Mouse (Mus musculus) MEL (cell line): ENCODE measurements at regions not wholly inside any gene's neighbourhood (a gene's known extent, or its start where the extent isn't known, plus 50 kb on each side); places are given as distances from the start of the nearest gene placed in this dataset.

Experiments
- DNase-seq: peaks from one replicate; pipeline ENCODE4 v3.0.0; 2011; ENCODE audit warnings: low read depth, low spot score
- H3K27ac ChIP-seq: 2 replicates; pipeline ENCODE4 v1.5.1; 2012; ENCODE audit warnings: low read depth, mild to moderate bottlenecking, control low read depth, low read length, moderate library complexity; ENCODE audit not compliant: control insufficient read depth
- H3K27me3 ChIP-seq, 2 experiments: fragments of 150-350 bp in 1 of 2; sonication (generic) in 1 of 2; 2 replicates each; pipeline ENCODE4 v1.6.1; 2012; ENCODE audit warnings: low read length in 2 of 2, mild to moderate bottlenecking in 2 of 2, improper control_type of control experiment in 1 of 2, moderate library complexity in 1 of 2; ENCODE audit not compliant: insufficient read depth in 2 of 2, control insufficient read depth in 1 of 2
- H3K36me3 ChIP-seq, 2 experiments: 2 replicates each; pipeline ENCODE4 v1.6.1; 2012 to 2014; ENCODE audit warnings: low read length in 2 of 2, improper control_type of control experiment in 1 of 2, inconsistent platforms in 1 of 2, mild to moderate bottlenecking in 1 of 2; ENCODE audit not compliant: insufficient read depth in 2 of 2, control insufficient read depth in 1 of 2
- H3K4me1 ChIP-seq, 2 experiments: fragments of 150-350 bp in 1 of 2; sonication (generic) in 1 of 2; 2 replicates each; pipeline ENCODE4 v1.6.1; 2012; ENCODE audit warnings: low read length in 2 of 2, improper control_type of control experiment in 1 of 2, mild to moderate bottlenecking in 1 of 2; ENCODE audit not compliant: insufficient read depth in 2 of 2, control insufficient read depth in 1 of 2
- H3K4me3 ChIP-seq, 2 experiments: fragments of 150-350 bp in 1 of 2; sonication (generic) in 1 of 2; 2 replicates each; pipeline ENCODE4 v1.5.1; 2012; ENCODE audit warnings: low read depth in 2 of 2, low read length in 2 of 2, mild to moderate bottlenecking in 2 of 2, moderate library complexity in 2 of 2, control low read depth in 1 of 2, improper control_type of control experiment in 1 of 2; ENCODE audit not compliant: control insufficient read depth in 1 of 2, insufficient read depth in 1 of 2
- H3K79me2 ChIP-seq: 2 replicates; pipeline ENCODE4 v1.6.1; 2012; ENCODE audit warnings: mild to moderate bottlenecking, low read length, moderate library complexity; ENCODE audit not compliant: control insufficient read depth, poor library complexity, insufficient read depth
- H3K9ac ChIP-seq: 2 replicates; pipeline ENCODE4 v1.6.1; 2012; ENCODE audit warnings: low read depth, mild to moderate bottlenecking, control low read depth, low read length, moderate library complexity; ENCODE audit not compliant: control insufficient read depth, poor library complexity, severe bottlenecking
- H3K9me3 ChIP-seq: fragments of 150-350 bp; sonication (generic); replicated peaks from 2 replicates; pipeline ENCODE4 v1.6.1; 2012; ENCODE audit warnings: mild to moderate bottlenecking, low read length, improper control_type of control experiment, moderate library complexity; ENCODE audit not compliant: insufficient read depth
- CHD1 ChIP-seq: IDR thresholded peaks from 2 replicates; pipeline ENCODE4 v1.6.1; 2012; ENCODE audit warnings: low read depth, mild to moderate bottlenecking, inconsistent platforms, low read length, improper control_type of control experiment
- CTCF ChIP-seq, 3 experiments: IDR thresholded peaks in 2 of 3; conservative IDR thresholded peaks in 1 of 3; 2 replicates each; pipeline ENCODE4 v1.5.1; 2011 to 2012; ENCODE audit warnings: low read length in 3 of 3, low read depth in 2 of 3, mild to moderate bottlenecking in 2 of 3, improper control_type of control experiment in 1 of 3, inconsistent platforms in 1 of 3, mixed read lengths in 1 of 3, moderate library complexity in 1 of 3; ENCODE audit not compliant: control insufficient read depth in 1 of 3, insufficient read depth in 1 of 3, poor library complexity in 1 of 3, severe bottlenecking in 1 of 3
- ELF1 ChIP-seq: IDR thresholded peaks from 2 replicates; pipeline ENCODE4 v1.6.1; 2014; ENCODE audit warnings: low read depth, mild to moderate bottlenecking, inconsistent platforms, low read length, improper control_type of control experiment, moderate library complexity
- EP300 ChIP-seq, 2 experiments: IDR thresholded peaks; 2 replicates each; pipeline ENCODE4 v1.6.1; 2011; ENCODE audit warnings: improper control_type of control experiment in 2 of 2, low read length in 2 of 2, low read depth in 1 of 2, mild to moderate bottlenecking in 1 of 2
- HCFC1 ChIP-seq: IDR thresholded peaks from 2 replicates; pipeline ENCODE4 v1.6.1; 2012; ENCODE audit warnings: low read depth, mild to moderate bottlenecking, inconsistent platforms, low read length, improper control_type of control experiment, moderate library complexity
- MAFK ChIP-seq: IDR thresholded peaks from 2 replicates; pipeline ENCODE4 v1.6.1; 2011; ENCODE audit warnings: low read depth, mild to moderate bottlenecking, low read length, improper control_type of control experiment, borderline replicate concordance
- MAZ ChIP-seq: IDR thresholded peaks from 2 replicates; pipeline ENCODE4 v1.6.1; 2012; ENCODE audit warnings: low read depth, mild to moderate bottlenecking, inconsistent platforms, low read length, improper control_type of control experiment
- MXI1 ChIP-seq: IDR thresholded peaks from 2 replicates; pipeline ENCODE4 v1.6.1; 2011; ENCODE audit warnings: mild to moderate bottlenecking, low read depth, low read length, improper control_type of control experiment
- POLR2A ChIP-seq, 2 experiments: IDR thresholded peaks; 2 replicates each; pipeline ENCODE4 v1.6.1; 2011 to 2012; ENCODE audit warnings: low read length in 2 of 2, mild to moderate bottlenecking in 2 of 2, control low read depth in 1 of 2, improper control_type of control experiment in 1 of 2, low read depth in 1 of 2, moderate library complexity in 1 of 2; ENCODE audit not compliant: control insufficient read depth in 1 of 2, insufficient read depth in 1 of 2, poor library complexity in 1 of 2
- POLR2AphosphoS2 ChIP-seq: IDR thresholded peaks from 2 replicates; pipeline ENCODE4 v1.6.1; 2011; ENCODE audit warnings: low read length, improper control_type of control experiment
- POLR2AphosphoS5 ChIP-seq: IDR thresholded peaks from 2 replicates; pipeline ENCODE4 v1.6.1; 2012; ENCODE audit warnings: low read depth, borderline replicate concordance, mild to moderate bottlenecking, inconsistent platforms, low read length, moderate library complexity, mixed read lengths
- RAD21 ChIP-seq: IDR thresholded peaks from 2 replicates; pipeline ENCODE4 v1.6.1; 2011; ENCODE audit warnings: mild to moderate bottlenecking, low read depth, low read length, improper control_type of control experiment
- SMC3 ChIP-seq: IDR thresholded peaks from 2 replicates; pipeline ENCODE4 v1.6.1; 2011; ENCODE audit warnings: low read depth, low read length, improper control_type of control experiment
- UBTF ChIP-seq: IDR thresholded peaks from 2 replicates; pipeline ENCODE4 v1.6.1; 2012; ENCODE audit warnings: low read depth, mild to moderate bottlenecking, inconsistent platforms, low read length, improper control_type of control experiment, moderate library complexity, borderline replicate concordance; ENCODE audit not compliant: insufficient read depth
- USF2 ChIP-seq, 2 experiments: IDR thresholded peaks; 2 replicates each; pipeline ENCODE4 v1.6.1; 2011 to 2012; ENCODE audit warnings: improper control_type of control experiment in 2 of 2, low read length in 2 of 2, borderline replicate concordance in 1 of 2, inconsistent platforms in 1 of 2, low read depth in 1 of 2, mild to moderate bottlenecking in 1 of 2; ENCODE audit not compliant: insufficient read depth in 1 of 2
- ZC3H11A ChIP-seq: IDR thresholded peaks from 2 replicates; pipeline ENCODE4 v1.6.1; 2012; ENCODE audit warnings: low read depth, mild to moderate bottlenecking, inconsistent platforms, low read length, improper control_type of control experiment
- ZMIZ1 ChIP-seq: IDR thresholded peaks from 2 replicates; pipeline ENCODE4 v1.6.1; 2012; ENCODE audit warnings: low read depth, mild to moderate bottlenecking, inconsistent platforms, low read length, improper control_type of control experiment, moderate library complexity
- ZNF384 ChIP-seq: IDR thresholded peaks from 2 replicates; pipeline ENCODE4 v1.6.1; 2012; ENCODE audit warnings: low read depth, mild to moderate bottlenecking, inconsistent platforms, low read length, improper control_type of control experiment

DNA sequence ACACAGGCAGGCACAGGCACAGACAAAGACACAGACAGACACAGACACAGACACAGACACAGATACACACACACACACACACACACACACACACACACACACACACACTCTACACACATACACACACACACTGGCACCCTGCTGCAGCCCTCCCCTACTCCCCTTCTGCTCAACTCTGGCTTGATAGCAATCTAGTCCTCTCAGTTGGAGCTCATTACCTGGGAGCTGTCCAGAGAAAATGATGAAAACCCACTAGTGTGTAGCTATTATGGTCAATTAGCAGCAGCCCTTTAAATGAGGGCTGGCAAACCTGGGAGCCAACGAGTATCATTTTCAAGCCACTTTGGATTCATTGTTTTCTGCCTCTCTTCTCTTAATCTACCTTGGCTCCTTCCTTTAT lies 157.8 kb downstream of the C1d start:
- no peak overlapping the region for H3K4me3 ChIP-seq
- H3K9me3 ChIP-seq, result no peaks in the 10 kb centered on the region
- H3K4me1 ChIP-seq, result no peaks in the 10 kb centered on the region
- H3K27ac ChIP-seq, result no peak overlapping the region
- no peaks in the 10 kb centered on the region for H3K36me3 ChIP-seq
- H3K27me3 ChIP-seq, result peaks cover 0 to 3% of the 10 kb centered on the region in 2 experiments; a peak in 1 of 4 replicates
- no peak for TF ChIP-seq UBTF
- TF ChIP-seq MAZ, result no peak
- TF ChIP-seq POLR2AphosphoS2, result no peak
- TF ChIP-seq HCFC1, result no peak
- no peak for TF ChIP-seq ZNF384
- TF ChIP-seq MXI1, result no peak
- no peak for TF ChIP-seq POLR2A (IDR thresholded peaks at IDR 0.05; ENCODE audit: control insufficient read depth in 1 of 2, insufficient read depth in 1 of 2, low read depth in 1 of 2, low read length in 2 of 2, poor library complexity in 1 of 2)
- TF ChIP-seq SMC3, result no peak
- TF ChIP-seq POLR2AphosphoS5, result no peak
- TF ChIP-seq ELF1, result no peak
- TF ChIP-seq CHD1, result no peak
- no peak for TF ChIP-seq EP300 (IDR thresholded peaks at IDR 0.05; ENCODE audit: low read depth in 1 of 2, low read length in 2 of 2)
- TF ChIP-seq RAD21, result no peak
- TF ChIP-seq, all 39 proteins: peak for 0
- H3K9ac ChIP-seq, result no peak overlapping the region
- no peak for DNase-seq
- no peaks in the 10 kb centered on the region for H3K79me2 ChIP-seq

- H3K36me3 ChIP-seq, result no peaks in the 10 kb centered on the region
- H3K4me3 ChIP-seq, result no peak overlapping the region
- no peaks in the 10 kb centered on the region for H3K4me1 ChIP-seq
- no peaks in the 10 kb centered on the region for H3K9me3 ChIP-seq
- no peak overlapping the region for H3K27ac ChIP-seq
- DNase-seq, result no peak
- no peaks in the 10 kb centered on the region for H3K79me2 ChIP-seq
- no peak overlapping the region for H3K9ac ChIP-seq
- TF ChIP-seq UBTF (no peak), POLR2AphosphoS5 (no peak), USF2 (IDR thresholded peaks at IDR 0.05; ENCODE audit: borderline replicate concordance in 1 of 2, insufficient read depth in 1 of 2, low read depth in 1 of 2, low read length in 2 of 2) (no peak), HCFC1 (no peak), ZMIZ1 (no peak), CTCF (IDR thresholded peaks at IDR 0.05 in 2 of 3, conservative IDR thresholded peaks at IDR 0.05 in 1 of 3; ENCODE audit: control insufficient read depth in 1 of 3, insufficient read depth in 1 of 3, low read depth in 2 of 3, low read length in 3 of 3, poor library complexity in 1 of 3, severe bottlenecking in 1 of 3) (no peak), ZC3H11A (no peak), MAFK (no peak)
- H3K27me3 ChIP-seq, result peaks cover 0 to 4% of the 10 kb centered on the region in 2 experiments; a peak in 1 of 4 replicates
These were observed 160.4 kb downstream of the C1d start for GRCm38 (mm10) chr11:17417656-17418289.
